Mouse (Mus musculus): Measurements from ENCODE around the gene Zfpm1.

Zfpm1 gene

DNA sequence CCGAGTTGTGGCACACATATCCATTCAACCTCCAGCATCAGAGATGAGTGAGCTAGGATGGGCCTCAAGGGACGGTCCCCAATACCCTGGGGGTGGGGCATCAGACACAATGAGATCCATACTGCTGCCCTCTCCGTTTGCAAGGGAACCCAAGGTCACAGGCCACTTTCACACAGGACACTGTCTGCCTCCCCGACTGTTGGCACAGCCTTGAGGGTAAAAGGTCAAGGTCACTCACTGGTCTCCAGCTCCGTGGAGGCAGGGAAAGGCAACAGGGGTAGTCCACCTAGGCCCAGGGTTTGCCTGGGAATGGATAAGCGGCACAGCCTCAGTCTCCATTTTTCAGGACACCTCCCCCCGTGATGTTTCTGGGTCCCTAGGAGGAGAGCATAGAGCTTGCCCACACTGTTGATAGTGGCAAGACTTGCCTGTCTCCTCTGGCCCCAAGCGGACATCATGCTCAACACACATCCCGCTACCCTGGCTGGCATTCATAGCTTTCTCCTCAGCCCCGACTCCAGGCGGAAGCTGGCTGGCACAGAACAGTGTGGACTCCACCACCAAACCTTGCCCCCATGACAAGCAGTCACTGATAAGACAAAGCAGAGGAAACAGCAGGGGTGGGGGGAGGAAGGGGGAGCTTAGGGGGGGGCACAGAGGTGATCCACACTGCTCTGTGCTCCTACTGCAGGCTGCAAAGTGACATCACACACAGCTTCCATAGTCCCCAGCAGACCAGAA is 7.1 kb upstream of the Zfpm1 start:
- no peak for DNase-seq (ENCODE audit: low spot score)

DNA sequence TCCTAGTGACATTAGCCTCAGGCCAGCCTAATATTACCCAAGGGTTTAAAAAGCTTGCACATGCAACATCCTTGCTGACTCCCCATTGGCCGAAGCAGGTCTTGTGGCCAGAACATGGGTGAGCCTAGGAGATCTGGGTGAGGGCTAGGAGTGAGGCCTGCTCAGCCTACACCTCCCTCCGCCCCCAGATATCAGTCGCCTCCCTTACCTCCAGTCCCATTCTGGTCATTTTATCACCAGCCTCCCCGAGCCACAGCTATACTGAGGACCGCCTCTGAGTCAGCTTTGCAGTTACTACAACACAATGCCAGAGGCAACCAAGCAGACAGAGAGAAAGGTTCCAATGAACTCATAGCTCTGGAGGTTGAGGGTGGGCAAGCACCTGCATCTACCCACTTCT is 5.6 kb upstream of the Zfpm1 start:
- no peak for DNase-seq (ENCODE audit: low spot score)

DNA sequence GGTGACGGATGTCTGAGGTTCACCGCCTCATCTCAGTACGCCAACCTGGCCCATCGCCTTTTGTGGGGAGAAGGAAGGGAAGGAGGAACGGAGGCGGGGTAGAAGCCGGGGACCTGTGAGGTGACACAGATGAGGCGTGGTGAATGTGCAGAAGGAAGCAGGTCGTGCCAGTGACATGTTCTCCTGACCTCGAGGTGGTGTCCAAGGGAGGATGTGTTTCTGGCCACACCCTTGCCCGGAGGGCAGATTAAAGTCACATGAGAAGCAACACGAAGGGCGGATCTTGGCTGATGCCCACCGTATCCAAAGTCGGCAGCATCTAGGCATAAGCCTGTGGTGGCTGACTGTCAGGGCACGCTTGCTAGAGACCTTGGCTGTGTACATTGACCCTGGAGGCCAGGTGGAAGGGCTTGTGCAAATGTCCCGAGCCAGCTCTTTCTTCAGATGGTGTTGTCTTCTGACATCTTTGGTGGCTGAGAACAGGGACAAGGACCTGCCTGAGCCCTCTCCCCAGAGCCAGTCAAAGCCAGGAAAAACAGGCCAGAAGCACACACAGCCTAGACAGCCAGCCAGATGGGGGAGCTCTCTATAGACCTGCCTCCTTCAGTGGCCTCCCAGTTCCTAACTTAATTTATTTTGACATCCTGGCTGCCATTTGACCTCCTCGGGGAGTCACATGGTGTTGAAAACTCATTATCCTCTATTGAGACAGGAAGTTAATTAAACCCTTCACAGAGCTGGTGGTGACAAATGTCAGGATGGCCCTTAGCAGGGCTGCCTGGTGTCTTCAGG is 4.5 kb upstream of the Zfpm1 start:
- no peak for DNase-seq (ENCODE audit: low spot score)

DNA sequence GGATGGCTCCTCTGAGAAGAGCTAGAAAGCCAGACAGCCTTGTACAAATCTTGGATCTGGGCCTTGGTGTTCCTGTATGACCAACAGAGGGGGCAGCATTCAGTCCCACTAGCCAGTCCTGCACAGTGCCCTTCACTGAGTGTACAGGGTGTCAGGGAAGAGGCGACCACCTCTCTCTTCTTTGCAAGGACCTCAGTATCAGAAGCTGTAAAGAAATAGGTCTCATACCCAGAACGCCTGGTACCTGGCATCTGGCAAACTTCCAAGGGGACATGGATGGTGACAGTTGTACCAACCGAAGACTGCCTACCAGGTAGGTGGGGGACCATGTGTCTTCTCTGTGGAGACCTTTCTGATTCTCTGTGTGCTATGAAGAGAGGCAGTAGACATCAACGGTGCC is 1.8 kb upstream of the Zfpm1 start:
- no peak for DNase-seq (ENCODE audit: low spot score)

DNA sequence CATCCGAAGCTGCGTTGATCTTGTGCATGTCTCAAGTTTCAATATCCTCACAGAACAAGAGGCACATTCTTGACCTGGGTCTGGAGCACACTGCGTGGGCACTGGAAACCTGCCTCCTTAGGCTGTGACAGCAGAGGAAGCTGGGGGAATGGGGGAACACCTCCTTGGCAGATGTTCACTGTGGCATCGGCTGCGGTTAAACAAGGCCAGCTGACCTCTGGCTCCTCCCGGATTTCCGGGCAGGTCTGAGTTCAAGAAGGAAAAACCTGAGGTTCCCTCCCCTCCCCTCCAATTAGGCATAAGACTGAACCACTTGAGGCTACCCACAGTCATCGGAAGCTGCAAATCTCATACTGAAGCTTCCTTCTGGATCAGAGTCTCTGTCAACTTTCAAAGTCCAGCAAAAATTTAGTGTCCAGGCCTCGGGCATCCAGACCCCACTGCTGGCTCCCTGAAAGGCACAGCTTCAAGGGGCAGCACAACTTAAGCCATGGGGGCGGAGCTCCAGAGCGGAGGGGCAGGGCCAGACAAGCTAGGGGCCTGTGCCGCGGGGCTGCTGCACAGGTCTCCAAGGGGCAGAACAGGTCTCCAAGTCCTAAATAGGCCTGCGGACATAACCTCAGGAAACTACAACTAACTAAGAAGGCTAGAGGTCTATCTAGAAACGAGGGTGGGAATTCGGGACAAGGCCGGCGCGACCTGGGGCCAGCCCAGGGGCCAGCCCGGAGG is 1.2 kb upstream of the Zfpm1 start:
- peak; percentile 82 for DNase-seq (ENCODE audit: low spot score)

DNA sequence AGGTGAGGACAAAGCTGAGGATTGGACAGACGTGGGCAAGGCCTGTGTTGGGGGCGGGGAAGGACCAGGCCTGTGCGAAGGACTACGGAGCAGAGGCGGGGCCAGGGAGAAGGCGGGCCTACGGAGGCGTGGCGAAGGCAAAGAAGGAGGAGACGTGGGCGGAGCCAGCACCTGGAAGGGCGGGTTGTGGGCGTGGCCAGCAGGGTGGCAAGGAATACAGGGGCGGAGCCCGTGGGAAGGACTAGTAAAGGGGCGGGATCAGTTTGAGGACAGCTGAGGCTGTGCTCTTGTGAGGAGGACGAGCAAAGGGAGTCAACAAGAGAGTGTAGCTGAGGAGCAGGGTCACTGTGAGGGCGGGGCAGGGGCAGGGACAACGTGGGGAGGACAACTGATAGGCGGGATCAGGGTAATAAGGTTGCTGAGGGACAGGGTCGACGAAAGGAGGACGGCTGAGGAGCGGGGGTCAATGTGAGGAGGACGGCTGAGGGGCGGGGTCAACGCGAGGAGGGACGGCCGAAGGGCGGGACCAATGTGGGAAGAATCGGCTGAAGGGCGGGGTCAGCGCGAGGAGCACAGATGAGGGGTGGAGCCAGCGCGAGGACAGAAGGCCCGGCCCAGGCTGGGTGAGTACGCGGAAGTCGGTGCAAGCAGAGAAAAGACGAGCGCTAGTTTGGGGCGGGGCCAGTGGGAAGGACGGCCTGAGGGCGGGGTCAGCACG is 465 bp upstream of the Zfpm1 start:
- DNase-seq (ENCODE audit: low spot score), result peak; percentile 100

DNA sequence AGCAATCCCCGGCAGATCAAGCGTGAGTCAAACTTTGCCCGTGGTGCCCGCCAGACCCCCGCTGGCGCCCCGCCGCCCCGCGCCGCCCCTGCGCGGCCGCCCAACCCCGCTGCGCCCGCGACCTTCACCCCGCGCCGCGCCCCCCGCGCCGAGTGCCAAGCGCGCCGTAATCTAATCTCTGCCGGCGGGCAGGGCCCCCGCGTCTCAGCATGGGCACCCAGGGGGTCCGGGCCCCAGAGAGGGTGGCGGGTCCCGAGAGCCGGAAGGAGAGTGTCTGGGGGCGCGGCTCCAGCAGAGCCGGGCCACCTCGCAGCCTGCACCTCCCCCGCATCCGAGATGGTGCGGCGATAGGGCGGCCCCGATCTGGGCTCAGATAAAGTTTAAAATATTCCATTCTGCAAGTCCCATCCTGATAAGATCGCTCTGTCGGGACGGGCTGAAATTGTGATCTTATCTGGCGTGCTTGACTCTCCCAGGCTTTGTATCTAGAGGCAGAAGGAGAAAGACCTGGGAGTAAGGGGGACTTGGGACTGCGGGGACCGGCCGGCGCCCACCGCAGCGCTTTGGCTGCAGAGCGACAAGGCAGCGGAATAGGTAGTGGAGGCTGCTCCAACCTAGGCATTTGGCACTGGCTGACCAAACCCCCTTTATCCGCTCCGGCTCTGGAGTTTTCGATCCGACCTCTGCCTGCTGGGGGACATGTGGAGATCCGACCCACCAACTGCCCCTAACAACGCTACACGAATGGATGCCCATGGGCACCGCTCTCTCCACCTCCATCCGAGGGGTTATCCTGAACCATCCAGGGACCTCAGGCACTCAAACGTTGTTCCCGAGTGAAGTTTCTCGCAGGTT is 787 bp downstream of the Zfpm1 start:
- DNase-seq (ENCODE audit: low spot score), result peak; percentile 77

DNA sequence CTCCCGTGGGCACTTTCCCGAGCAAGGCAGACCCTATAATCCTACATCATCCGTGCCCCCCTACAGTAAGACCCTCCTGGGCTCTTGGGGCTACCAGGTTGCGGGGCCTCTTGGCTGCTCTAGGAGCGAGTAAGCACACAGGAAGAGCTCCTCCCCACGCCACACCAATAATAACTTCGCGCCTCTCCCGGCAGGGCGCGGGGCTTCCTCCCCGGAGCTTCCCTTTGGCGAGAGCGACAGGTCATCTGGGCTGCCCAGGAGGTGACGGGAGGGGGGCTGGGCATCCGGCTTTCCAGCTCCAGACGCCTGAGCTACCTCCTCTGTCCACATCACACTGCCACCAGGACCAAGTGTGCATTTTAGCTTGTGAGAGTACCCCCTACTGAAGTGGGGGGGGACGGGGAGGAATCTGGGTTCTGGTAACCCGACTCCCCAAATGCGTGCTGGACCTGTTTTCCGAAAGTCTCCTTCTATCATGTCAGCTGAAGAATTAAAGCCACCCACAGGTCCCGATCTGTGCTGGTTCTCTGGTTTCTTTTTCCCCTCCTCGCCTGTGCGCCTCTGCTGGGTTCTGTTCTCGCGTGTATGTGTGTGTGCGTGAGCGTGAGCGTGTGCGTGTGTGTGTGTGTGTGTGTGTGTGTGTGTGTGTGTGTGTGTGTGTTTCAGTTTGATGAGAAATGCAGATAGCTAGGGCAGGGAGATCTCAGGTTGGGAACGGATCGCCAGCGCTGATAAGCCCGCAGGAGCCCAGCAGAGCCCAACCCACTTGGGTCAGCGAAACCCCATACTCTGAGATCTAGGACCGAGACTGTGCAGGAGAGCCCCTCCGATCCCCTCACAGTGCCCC is 1.6 kb downstream of the Zfpm1 start:
- DNase-seq (ENCODE audit: low spot score), result peak; percentile 76

DNA sequence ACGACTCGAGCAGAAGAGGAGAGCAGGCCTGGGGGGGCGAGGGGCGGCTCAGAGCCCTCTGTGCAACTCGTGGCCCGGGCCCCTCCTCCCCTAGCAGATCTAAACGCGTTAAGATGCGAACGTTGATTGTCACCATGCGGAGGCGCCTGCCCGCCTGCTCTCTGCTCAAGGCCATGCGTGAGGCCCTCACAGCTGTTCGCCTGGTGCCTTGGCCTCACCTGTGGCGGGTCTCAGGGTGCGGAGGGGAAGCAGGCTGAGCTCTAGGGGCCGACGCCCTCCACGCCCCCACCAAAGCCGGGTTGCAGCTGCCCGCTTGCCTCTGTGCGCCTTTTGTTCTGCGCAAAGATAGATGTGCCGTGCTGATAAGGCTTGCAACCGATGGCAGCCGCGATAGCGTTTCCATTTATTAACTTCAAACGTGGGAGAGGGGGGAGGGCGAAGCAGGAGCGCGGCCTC is 2.3 kb downstream of the Zfpm1 start:
- no peak for DNase-seq (ENCODE audit: low spot score)

DNA sequence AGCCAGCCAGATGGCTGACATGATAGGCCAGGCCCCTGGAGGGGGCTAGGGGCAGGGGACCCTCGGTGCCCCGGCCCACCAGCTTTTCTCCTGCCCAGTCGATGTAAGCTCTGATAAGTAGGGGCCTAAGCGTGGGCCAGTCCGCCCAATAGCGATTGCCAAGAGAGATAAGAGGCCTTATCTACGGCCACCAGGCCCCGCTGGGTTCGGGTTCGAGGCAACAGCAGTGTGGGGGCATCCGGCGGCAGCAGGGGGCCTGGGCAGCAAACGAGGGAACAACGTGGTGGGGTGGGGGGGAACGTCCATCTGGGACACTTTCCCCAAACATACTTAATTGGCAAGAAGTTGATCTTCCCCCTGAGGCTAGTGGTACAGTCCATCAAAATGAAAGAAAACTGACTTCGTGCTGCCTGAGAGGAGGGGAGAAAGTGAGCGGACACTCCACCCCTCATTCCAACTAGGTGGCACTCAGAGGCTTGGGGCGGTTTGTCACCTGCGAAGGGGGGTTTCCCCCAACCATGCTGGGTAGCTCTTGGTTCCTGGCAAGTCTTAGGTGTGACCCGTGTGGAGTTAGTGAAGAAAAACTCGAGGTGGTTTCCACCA is 2.8 kb downstream of the Zfpm1 start:
- no peak for DNase-seq (ENCODE audit: low spot score)

DNA sequence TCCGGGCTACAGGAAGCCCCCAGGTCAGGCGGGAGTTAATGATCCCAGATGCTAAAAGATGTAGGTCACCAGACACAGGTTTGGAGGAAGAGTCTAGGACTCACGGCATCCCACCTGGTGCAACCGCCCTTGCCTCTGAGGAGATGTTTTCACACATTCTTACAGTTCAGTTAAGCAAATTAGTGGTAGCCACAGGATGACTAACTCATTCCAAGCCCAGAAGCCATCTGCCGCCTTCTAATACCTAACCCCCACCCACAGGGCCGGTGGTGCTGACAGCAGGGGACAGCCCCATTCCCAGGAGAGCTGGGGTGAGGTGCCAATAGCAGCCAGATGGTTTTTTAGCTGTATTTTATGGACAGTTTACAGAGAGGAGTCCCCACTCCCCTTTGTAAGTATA is 3.8 kb downstream of the Zfpm1 start:
- no peak for DNase-seq (ENCODE audit: low spot score)

DNA sequence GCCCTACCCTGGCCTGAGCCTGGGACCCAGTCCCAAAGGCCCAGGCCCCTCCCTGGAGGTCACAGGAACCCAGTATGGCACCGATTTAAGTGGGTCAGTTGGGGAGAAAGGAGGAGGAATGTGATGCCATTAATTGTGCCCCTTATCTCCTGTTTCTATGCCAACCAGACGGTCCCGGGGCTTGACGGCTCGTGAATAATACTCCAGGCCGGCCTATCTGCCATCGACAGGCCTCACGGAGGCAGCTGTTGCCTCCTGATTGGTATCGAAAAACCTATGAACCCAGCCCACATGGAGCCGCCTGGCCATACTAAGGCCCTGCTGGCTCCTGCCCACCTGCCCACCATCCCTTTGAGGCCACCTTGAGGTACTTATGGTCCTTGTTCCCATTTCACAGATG is 5.0 kb downstream of the Zfpm1 start:
- no peak for DNase-seq (ENCODE audit: low spot score)

DNA sequence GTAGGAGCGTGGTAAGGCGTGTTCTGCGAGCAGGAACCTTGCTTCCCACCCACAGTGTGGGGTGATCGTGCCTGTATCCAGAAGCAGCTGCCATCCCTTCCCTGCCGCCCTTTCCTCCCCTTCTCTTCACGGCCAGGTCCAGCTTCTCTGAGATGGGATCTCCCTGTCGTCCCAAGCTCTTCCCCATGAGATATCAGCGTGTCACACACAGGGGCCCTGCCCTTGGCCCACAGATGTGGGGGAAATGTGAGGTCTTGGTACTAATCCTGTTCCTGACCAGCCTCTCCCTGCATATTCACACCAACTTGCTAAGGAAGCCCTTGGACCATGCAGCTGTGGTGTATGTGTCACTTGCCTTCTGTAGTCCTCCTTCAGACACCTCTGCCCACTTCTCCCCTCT is 5.8 kb downstream of the Zfpm1 start:
- no peak for DNase-seq (ENCODE audit: low spot score)

DNA sequence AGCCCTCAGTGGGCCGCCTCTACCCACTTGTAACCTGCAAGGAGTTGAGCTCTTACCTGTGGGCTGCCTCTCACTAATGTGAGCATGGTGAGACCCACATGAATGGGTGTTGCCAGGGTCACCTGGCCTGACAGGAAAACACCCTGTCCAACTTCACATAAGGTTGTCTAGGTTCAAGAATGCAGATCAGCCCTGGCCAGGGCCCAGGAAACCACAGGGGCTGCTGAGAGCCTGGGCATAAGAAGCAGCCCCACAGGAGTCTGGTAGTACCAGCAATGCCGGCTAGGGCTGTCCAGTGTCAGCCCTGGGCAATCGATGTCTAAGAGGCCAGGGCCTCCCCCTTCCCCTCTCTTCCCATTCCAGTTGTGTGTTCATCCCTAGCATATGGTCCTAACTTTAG is 6.4 kb downstream of the Zfpm1 start:
- no peak for DNase-seq (ENCODE audit: low spot score)

DNA sequence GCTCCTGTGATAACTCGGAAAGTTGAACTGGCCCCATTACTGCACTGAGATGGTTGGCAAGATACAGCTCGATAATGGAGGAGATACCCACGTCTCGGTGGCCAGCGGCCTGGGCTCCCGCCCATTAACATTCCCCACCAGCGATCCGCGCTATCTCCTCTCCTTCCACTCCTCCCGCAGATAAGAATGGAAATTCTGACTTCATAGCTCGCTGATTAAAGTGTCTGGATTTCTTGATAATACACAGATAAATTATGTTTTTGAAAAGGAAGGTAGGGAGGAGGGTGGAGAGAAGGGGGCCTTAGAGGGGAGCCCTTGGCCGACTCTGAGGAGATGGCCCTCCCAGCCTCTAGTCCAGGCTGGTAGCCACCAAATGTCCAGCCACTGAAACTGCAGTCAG is 9.1 kb downstream of the Zfpm1 start:
- DNase-seq (ENCODE audit: low spot score), result no peak

DNA sequence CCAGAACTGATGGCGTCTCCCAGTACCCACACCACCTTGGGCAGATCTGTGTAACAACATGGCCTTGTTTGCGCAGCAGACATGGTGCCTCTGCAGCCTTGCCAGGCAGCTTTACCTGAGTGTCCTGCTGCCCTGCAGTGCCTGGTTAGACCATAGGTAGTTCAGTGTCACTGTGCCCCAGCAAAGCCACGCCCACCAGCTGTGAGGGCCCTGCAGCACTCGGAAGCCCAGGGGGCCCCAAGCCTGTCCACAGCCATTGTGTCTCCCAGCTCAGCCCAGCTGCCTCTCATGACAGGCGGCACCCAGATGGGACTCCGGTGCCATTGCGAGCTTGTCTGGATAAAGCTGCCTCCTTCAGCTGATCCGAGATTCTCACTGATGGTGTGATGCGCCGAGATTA is 9.6 kb downstream of the Zfpm1 start:
- no peak for DNase-seq (ENCODE audit: low spot score)

DNA sequence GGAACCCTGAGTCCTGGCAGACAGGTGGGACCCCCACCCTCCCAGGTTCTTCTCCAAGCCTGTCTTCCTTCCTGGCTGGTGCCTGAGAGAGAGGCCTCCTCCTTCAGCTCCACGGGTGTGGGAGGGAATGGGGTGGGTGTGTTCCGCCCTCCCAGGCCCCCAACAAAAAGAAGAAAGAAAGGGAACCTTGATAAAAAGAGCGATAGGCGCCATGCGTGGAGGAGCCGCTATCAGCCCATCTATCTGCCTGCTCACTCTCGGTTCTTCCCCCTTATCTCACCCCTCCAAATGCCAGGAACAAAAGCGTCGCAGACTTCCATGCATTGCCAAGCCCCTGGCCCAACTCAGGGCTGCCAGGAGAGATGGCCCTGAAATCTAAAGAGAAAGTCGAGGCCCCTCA is 11.5 kb downstream of the Zfpm1 start:
- DNase-seq (ENCODE audit: low spot score), result no peak

DNA sequence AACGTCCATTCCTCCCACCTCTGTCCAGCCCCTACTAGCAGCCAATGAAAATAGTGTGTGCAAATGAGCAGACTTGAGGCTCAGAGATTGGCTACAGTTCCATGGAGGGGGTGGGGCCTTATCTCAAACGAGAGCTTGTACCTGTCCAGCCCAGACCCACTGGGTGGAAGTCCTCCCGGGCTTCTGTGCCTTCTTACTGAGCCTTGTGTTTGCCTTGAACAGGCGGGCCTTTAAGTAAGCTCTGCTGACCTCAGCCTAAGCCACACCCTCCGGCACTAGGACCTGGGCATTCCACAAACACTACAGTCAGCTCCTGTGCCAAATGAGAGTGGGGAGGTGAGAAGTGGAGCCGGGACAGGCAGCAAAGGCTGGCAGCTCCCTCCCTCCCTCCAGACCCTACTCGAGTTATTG is 12.3 kb downstream of the Zfpm1 start:
- DNase-seq (ENCODE audit: low spot score), result no peak

DNA sequence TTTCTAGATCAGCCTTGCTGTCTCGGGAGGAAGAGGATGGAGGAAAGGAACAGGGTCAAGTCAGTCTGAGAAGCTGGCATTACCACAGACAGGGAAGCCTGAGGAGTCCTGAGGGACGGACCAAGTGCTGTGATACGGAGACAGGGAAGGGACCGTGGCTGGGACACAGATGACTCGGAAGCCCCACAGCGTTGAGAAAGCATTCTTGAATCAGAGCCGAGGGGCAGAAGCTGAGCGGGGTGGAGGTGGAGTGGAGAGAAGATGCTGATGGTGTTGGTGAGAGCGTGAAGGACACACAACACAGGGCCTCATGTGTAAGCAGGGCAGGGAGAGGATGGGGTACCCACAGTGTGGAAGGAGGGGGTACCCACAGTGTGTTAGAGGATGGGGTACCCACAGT is 13.4 kb downstream of the Zfpm1 start:
- no peak for DNase-seq (ENCODE audit: low spot score)
